Mouse (Mus musculus): ENCODE results near the gene Steap3. TPM values are rescaled to one million over a fixed set of nuclear protein-coding genes. Genes with fewer than 3 reads are reported as not detected.

Gene Steap3
- polyA plus RNA-seq, 1 experiment from 2014 or later: 4.4 TPM

GRCm38 (mm10) chr1:120235631-120236215 lies 36.8 kb downstream of the Steap3 start:
- Histone ChIP-seq H3K4me2 (replicated peaks; ENCODE audit: low read depth, low read length) (no peak overlapping the region), H3K27ac (ENCODE audit: low read length) (no peak overlapping the region), H3K9ac (replicated peaks; ENCODE audit: low read depth) (no peak overlapping the region), H3K36me3 (ENCODE audit: insufficient read depth, low read length) (no peaks in the 10 kb centered on the region), H3K4me1 (ENCODE audit: insufficient read depth, low read depth, low read length) (no peaks in the 10 kb centered on the region), H3K27me3 (replicated peaks; ENCODE audit: insufficient read depth, low read length) (no peaks in the 10 kb centered on the region), H3K4me3 (ENCODE audit: low read depth, low read length) (no peak overlapping the region), H3K9me3 (ENCODE audit: low read length) (no peaks in the 10 kb centered on the region)
- no peak for DNase-seq (ENCODE audit: low spot score)
- no peak for TF ChIP-seq CTCF (IDR thresholded peaks at IDR 0.05)
- no peak for TF ChIP-seq EP300 (IDR thresholded peaks at IDR 0.05)
- 88% methylated on average over 6 of the region's 6 CpGs for WGBS
- no peak for ATAC-seq

DNA sequence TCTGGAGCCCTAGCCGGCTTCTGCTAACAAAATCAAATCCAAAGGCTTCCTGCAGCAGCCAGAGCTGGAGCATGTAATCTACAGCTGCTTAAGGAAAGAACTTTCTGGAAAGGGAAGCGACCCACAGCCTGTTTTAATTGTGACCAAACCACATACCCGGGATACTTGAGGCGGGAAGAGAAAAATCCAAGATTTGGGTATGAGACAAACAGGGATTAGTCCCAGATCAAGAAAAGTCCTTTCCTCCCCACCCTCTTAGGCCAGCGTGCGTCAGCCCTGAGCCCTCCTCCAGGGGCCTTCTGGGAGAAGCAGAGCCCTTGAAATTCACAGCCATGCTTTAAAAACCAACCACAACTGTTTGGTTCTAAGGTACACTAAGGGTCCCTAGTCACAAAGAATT lies 40.3 kb downstream of the Steap3 start:
- no peak overlapping the region for H3K4me2 ChIP-seq (replicated peaks; ENCODE audit: low read depth, low read length)
- H3K4me3 ChIP-seq (ENCODE audit: low read depth, low read length): no peak overlapping the region
- H3K9me3 ChIP-seq (ENCODE audit: low read length): no peaks in the 10 kb centered on the region
- H3K27me3 ChIP-seq (replicated peaks; ENCODE audit: insufficient read depth, low read length): no peaks in the 10 kb centered on the region
- no peaks in the 10 kb centered on the region for H3K4me1 ChIP-seq (ENCODE audit: insufficient read depth, low read depth, low read length)
- no peak for TF ChIP-seq CTCF (IDR thresholded peaks at IDR 0.05)
- no peak for TF ChIP-seq EP300 (IDR thresholded peaks at IDR 0.05)
- H3K9ac ChIP-seq (replicated peaks; ENCODE audit: low read depth): no peak overlapping the region
- no peak for DNase-seq (ENCODE audit: low spot score)
- no peak overlapping the region for H3K27ac ChIP-seq (ENCODE audit: low read length)
- no peak for ATAC-seq
- no peaks in the 10 kb centered on the region for H3K36me3 ChIP-seq (ENCODE audit: insufficient read depth, low read length)
- 68% methylated on average over 6 of the region's 6 CpGs for WGBS

GRCm38 (mm10) chr1:120231334-120231733 lies 41.2 kb downstream of the Steap3 start:
- TF ChIP-seq CTCF (IDR thresholded peaks at IDR 0.05) (peak; percentile 73), EP300 (IDR thresholded peaks at IDR 0.05) (no peak)
- ATAC-seq (no peak), DNase-seq (ENCODE audit: low spot score) (peak; percentile 43)
- Histone ChIP-seq H3K36me3 (ENCODE audit: insufficient read depth, low read length) (no peaks in the 10 kb centered on the region), H3K4me2 (replicated peaks; ENCODE audit: low read depth, low read length) (no peak overlapping the region), H3K4me3 (ENCODE audit: low read depth, low read length) (no peak overlapping the region), H3K4me1 (ENCODE audit: insufficient read depth, low read depth, low read length) (no peaks in the 10 kb centered on the region), H3K27me3 (replicated peaks; ENCODE audit: insufficient read depth, low read length) (no peaks in the 10 kb centered on the region), H3K9me3 (ENCODE audit: low read length) (no peaks in the 10 kb centered on the region), H3K9ac (replicated peaks; ENCODE audit: low read depth) (no peak overlapping the region), H3K27ac (ENCODE audit: low read length) (no peak overlapping the region)
- WGBS: 29% methylated on average over 6 of the region's 6 CpGs

DNA sequence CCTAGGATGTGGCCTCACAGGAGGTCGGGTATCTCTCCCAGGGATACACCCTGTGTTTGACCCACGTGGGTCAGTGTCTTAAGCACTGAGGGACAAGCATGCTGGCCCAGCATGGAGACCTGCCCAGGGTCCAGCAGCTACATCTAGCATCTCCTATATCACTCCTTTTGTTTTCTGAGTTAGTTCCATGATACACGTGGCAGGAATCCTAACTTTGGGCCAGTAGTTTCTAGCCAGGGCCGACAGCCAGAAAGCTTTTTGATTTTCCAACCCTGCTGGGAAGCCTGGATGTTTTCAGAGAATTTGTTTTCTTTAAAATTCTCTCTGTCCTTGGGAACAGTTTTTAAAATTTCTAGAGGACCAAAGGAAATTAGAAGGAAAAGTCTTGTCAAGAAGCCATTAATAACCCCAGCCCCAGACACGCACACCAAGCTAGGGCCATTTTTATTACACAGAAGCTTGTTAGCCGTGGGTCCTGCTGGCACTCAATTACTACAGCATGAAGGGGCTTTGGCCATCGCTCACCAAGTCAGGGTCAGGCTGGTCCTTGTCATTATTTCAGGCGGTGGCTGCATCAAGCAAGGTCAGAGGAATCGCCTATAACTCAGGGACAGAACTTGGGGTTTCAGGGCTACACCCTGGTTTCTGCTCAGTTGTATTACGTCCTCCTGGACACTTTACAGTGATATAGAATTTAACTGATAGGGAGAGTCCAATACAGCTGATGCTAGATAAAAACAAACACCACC lies 42.6 kb downstream of the Steap3 start:
- Histone ChIP-seq H3K4me3 (ENCODE audit: low read depth, low read length) (no peak overlapping the region), H3K9me3 (ENCODE audit: low read length) (no peaks in the 10 kb centered on the region), H3K27ac (ENCODE audit: low read length) (no peak overlapping the region), H3K9ac (replicated peaks; ENCODE audit: low read depth) (no peak overlapping the region), H3K36me3 (ENCODE audit: insufficient read depth, low read length) (no peaks in the 10 kb centered on the region), H3K4me1 (ENCODE audit: insufficient read depth, low read depth, low read length) (no peaks in the 10 kb centered on the region), H3K27me3 (replicated peaks; ENCODE audit: insufficient read depth, low read length) (no peaks in the 10 kb centered on the region), H3K4me2 (replicated peaks; ENCODE audit: low read depth, low read length) (no peak overlapping the region)
- ATAC-seq (no peak), DNase-seq (ENCODE audit: low spot score) (no peak)
- WGBS: 73% methylated on average over 10 of the region's 10 CpGs
- TF ChIP-seq EP300 (IDR thresholded peaks at IDR 0.05): no peak
- no peak for TF ChIP-seq CTCF (IDR thresholded peaks at IDR 0.05)

DNA sequence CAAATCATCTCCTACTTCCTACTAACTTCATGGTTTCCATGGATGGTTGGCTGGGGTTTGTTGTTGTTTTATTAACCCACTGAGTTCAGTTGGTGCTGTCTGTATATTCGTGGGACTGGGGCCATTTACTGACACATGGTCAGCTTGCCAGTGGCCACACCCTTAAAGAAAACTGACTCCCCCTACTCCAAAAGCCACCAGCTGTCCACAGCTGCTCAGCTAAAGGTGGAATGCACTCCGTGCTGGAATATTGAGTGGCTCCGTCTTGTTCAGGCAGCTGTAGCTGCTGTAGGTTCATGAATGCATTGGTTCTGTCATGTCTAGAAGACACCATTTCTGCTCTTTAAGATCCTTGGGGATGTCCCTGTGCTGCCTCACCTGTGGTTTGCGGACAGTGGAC lies 48.9 kb downstream of the Steap3 start:
- Histone ChIP-seq H3K4me1 (ENCODE audit: insufficient read depth, low read depth, low read length) (no peaks in the 10 kb centered on the region), H3K4me2 (replicated peaks; ENCODE audit: low read depth, low read length) (no peak overlapping the region), H3K4me3 (ENCODE audit: low read depth, low read length) (no peak overlapping the region), H3K9me3 (ENCODE audit: low read length) (no peaks in the 10 kb centered on the region), H3K27me3 (replicated peaks; ENCODE audit: insufficient read depth, low read length) (no peaks in the 10 kb centered on the region), H3K9ac (replicated peaks; ENCODE audit: low read depth) (no peak overlapping the region), H3K27ac (ENCODE audit: low read length) (no peak overlapping the region), H3K36me3 (ENCODE audit: insufficient read depth, low read length) (no peaks in the 10 kb centered on the region)
- TF ChIP-seq CTCF (IDR thresholded peaks at IDR 0.05): no peak
- no peak for DNase-seq (ENCODE audit: low spot score)
- WGBS: 62% methylated on average over 4 of the region's 4 CpGs
- ATAC-seq: no peak

DNA sequence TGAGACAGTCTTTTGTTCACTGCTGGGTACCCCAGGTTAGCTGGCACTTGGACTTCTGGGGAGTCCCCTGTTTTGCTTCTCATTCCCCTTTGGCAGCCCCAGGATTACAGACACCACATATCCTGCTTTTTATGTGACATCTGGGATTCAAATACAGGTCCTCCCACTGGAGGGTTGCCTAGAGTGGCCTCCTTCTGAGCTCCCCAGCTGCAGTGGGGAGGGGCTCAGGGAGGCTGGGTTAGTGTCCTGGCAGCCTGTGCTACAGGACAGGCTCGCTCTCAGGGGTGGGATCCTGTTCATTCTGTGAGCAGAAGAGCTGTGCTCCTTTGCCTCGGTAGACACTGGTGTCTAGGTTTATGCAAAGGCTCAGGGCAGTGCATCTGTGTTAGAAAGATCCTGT lies 51.2 kb downstream of the Steap3 start:
- Histone ChIP-seq H3K27me3 (replicated peaks; ENCODE audit: insufficient read depth, low read length) (no peaks in the 10 kb centered on the region), H3K9ac (replicated peaks; ENCODE audit: low read depth) (no peak overlapping the region), H3K4me2 (replicated peaks; ENCODE audit: low read depth, low read length) (no peak overlapping the region), H3K27ac (ENCODE audit: low read length) (no peak overlapping the region), H3K4me1 (ENCODE audit: insufficient read depth, low read depth, low read length) (no peaks in the 10 kb centered on the region), H3K4me3 (ENCODE audit: low read depth, low read length) (no peak overlapping the region), H3K36me3 (ENCODE audit: insufficient read depth, low read length) (no peaks in the 10 kb centered on the region), H3K9me3 (ENCODE audit: low read length) (no peaks in the 10 kb centered on the region)
- TF ChIP-seq EP300 (IDR thresholded peaks at IDR 0.05): no peak
- TF ChIP-seq CTCF (IDR thresholded peaks at IDR 0.05): no peak
- ATAC-seq (peak; percentile 52), DNase-seq (ENCODE audit: low spot score) (no peak)
- 37% methylated on average over 2 of the region's 2 CpGs for WGBS
